Mouse (Mus musculus): Measurements from ENCODE around the gene Ttpal. TPM values are rescaled to one million over a fixed set of nuclear protein-coding genes. Genes with fewer than 3 reads are reported as not detected.

Ttpal gene
- polyA plus RNA-seq, 1 experiment from 2014 or later = 18.6 TPM

DNA sequence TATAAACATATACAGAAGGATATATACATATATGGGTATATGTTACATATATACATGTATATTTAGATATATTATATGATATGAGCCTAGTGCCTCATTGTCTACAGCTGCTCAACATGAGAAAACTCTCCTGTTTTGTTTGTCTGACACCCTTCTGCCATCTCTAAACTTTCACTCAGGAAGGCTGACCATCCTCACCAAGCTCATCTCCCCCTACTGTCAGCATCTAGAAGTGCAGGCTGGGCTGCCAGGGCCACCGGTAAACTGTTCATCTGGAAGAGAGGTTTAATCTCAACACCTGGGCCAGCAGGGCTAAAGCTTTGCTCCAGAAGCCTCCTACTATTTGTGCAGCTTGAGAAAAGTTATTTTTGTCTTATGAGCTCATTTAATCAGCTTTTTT lies 2.9 kb upstream of the Ttpal start:
- WGBS = 3% methylated on average over 1 of the region's 1 CpGs
- Histone ChIP-seq H3K36me3 (ENCODE audit: control insufficient read depth, insufficient read depth) (no peaks in the 10 kb centered on the region), H3K4me3 (ENCODE audit: low read length) (no peak overlapping the region), H3K27ac (ENCODE audit: low read length) (no peak overlapping the region), H3K4me1 (ENCODE audit: control insufficient read depth, insufficient read depth, low read length) (peaks cover 20% of the 10 kb centered on the region), H3K9ac (ENCODE audit: low read length) (no peak overlapping the region), H3K9me3 (replicated peaks; ENCODE audit: control insufficient read depth, low read length) (no peaks in the 10 kb centered on the region), H3K4me2 (ENCODE audit: low read depth, low read length) (no peak overlapping the region), H3K27me3 (ENCODE audit: control insufficient read depth, insufficient read depth, low read length) (no peaks in the 10 kb centered on the region)
- ATAC-seq (replicated peaks; ENCODE audit: extremely low read depth, insufficient read depth, low FRiP score) = no peak

DNA sequence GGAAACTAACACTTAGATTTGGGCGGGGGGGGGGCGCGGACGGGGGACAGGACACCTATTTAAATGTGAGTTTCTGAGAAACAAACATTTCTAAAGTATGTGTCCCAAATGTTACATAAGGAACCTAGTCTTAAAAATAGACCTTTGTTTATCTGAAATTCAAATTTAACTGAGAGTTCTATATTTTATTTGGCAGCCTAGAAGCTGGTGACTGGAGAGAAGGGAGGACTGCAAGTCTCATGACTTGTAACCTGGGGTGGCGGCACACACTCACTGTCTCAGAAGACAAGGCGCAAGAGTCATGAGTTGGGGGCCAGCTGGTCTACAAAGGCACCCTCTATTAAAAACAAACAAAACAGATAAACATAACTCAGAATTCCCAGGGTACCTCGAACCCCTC lies 1.0 kb upstream of the Ttpal start:
- H3K27me3 ChIP-seq (ENCODE audit: control insufficient read depth, insufficient read depth, low read length) = no peaks in the 10 kb centered on the region
- H3K4me2 ChIP-seq (ENCODE audit: low read depth, low read length) = no peak overlapping the region
- H3K9me3 ChIP-seq (replicated peaks; ENCODE audit: control insufficient read depth, low read length) = no peaks in the 10 kb centered on the region
- no peaks in the 10 kb centered on the region for H3K36me3 ChIP-seq (ENCODE audit: control insufficient read depth, insufficient read depth)
- no peak for ATAC-seq (replicated peaks; ENCODE audit: extremely low read depth, insufficient read depth, low FRiP score)
- H3K27ac ChIP-seq (ENCODE audit: low read length) = no peak overlapping the region
- no peak overlapping the region for H3K9ac ChIP-seq (ENCODE audit: low read length)
- H3K4me1 ChIP-seq (ENCODE audit: control insufficient read depth, insufficient read depth, low read length) = peaks cover 20% of the 10 kb centered on the region
- no peak overlapping the region for H3K4me3 ChIP-seq (ENCODE audit: low read length)
- WGBS = 79% methylated on average over 7 of the region's 7 CpGs

- no peak for ATAC-seq (replicated peaks; ENCODE audit: extremely low read depth, insufficient read depth, low FRiP score)
- no peak overlapping the region for H3K27ac ChIP-seq (ENCODE audit: low read length)
- no peaks in the 10 kb centered on the region for H3K9me3 ChIP-seq (replicated peaks; ENCODE audit: control insufficient read depth, low read length)
- WGBS = 70% methylated on average over 7 of the region's 7 CpGs
- H3K4me2 ChIP-seq (ENCODE audit: low read depth, low read length) = peak overlapping the region; percentile 94
- peaks cover 15% of the 10 kb centered on the region for H3K4me1 ChIP-seq (ENCODE audit: control insufficient read depth, insufficient read depth, low read length)
- peak overlapping the region; percentile 98 for H3K9ac ChIP-seq (ENCODE audit: low read length)
- H3K27me3 ChIP-seq (ENCODE audit: control insufficient read depth, insufficient read depth, low read length) = no peaks in the 10 kb centered on the region
- peak overlapping the region; percentile 94 for H3K4me3 ChIP-seq (ENCODE audit: low read length)
- no peaks in the 10 kb centered on the region for H3K36me3 ChIP-seq (ENCODE audit: control insufficient read depth, insufficient read depth)
Measured at GRCm38 (mm10) chr2:163601712-163602100, 408 bp upstream of the Ttpal start.

DNA sequence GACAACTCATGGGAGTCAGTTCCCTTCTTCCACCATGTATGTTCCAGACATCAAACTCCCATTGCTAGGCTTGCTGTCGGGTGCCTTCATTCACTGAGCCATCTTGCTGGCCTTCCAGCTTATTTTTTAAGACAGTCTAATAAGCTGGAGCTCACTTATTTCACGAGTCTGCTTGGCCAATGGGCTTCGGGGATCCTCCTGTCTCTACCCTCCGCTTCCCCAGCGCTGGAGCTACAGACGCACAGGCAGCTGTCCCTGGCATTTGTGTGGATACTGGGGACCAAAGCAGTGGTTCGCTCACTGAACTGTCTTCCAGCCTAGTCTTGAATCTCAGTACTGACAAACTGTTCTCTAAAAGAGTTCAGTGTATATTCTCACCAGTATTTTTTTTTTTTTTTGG lies 4.0 kb downstream of the Ttpal start:
- no peaks in the 10 kb centered on the region for H3K9me3 ChIP-seq (replicated peaks; ENCODE audit: control insufficient read depth, low read length)
- H3K36me3 ChIP-seq (ENCODE audit: control insufficient read depth, insufficient read depth) = no peaks in the 10 kb centered on the region; the same call in 1 of the 2 replicates
- H3K4me3 ChIP-seq (ENCODE audit: low read length) = no peak overlapping the region
- H3K27me3 ChIP-seq (ENCODE audit: control insufficient read depth, insufficient read depth, low read length) = no peaks in the 10 kb centered on the region
- H3K4me2 ChIP-seq (ENCODE audit: low read depth, low read length) = no peak overlapping the region
- no peak overlapping the region for H3K27ac ChIP-seq (ENCODE audit: low read length)
- no peak overlapping the region for H3K9ac ChIP-seq (ENCODE audit: low read length)
- peaks cover 12% of the 10 kb centered on the region for H3K4me1 ChIP-seq (ENCODE audit: control insufficient read depth, insufficient read depth, low read length)
- WGBS = 84% methylated on average over 7 of the region's 7 CpGs
- no peak for ATAC-seq (replicated peaks; ENCODE audit: extremely low read depth, insufficient read depth, low FRiP score)

GRCm38 (mm10) chr2:163608008-163608407 lies 5.9 kb downstream of the Ttpal start:
- Histone ChIP-seq H3K9ac (ENCODE audit: low read length) (no peak overlapping the region), H3K27ac (ENCODE audit: low read length) (no peak overlapping the region), H3K4me1 (ENCODE audit: control insufficient read depth, insufficient read depth, low read length) (peaks cover 3% of the 10 kb centered on the region; the same call in 1 of the 2 replicates), H3K27me3 (ENCODE audit: control insufficient read depth, insufficient read depth, low read length) (no peaks in the 10 kb centered on the region), H3K36me3 (ENCODE audit: control insufficient read depth, insufficient read depth) (peaks cover 6% of the 10 kb centered on the region), H3K9me3 (replicated peaks; ENCODE audit: control insufficient read depth, low read length) (no peaks in the 10 kb centered on the region), H3K4me3 (ENCODE audit: low read length) (no peak overlapping the region), H3K4me2 (ENCODE audit: low read depth, low read length) (no peak overlapping the region)
- WGBS = 66% methylated on average over 7 of the region's 7 CpGs
- no peak for ATAC-seq (replicated peaks; ENCODE audit: extremely low read depth, insufficient read depth, low FRiP score)

DNA sequence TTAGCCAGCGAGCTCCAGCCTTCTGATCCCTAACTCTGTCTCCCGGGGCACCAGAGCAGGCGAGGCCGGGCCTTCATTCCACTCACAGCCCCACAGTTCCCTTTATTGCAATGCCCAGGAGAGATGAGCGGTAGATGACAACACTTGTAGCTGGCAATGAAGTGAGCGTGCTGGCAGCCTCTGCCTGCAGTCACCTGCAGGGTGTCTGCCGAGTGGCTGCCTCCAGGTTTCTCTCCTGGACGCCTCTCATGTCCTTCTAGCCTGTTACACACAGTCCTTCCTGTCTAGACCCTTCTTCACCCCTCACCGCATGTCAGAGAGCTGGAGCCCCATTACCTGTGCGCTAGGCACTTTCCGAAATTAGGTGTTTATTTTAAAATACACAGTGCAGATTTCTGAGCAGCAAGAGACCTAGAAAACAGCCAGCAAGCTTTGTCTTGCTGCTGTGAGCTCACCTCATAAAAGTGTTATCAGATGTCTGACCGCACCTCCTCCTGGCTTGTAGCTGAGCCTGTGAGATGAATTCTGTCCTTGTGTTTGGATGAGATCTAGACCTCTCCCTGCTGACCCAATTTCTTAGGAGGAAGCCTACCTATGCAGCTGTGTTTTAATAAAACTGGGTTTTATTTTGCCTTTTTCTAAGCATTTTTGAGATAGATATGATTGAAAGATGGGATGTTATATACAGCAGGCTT lies 7.3 kb downstream of the Ttpal start:
- Histone ChIP-seq H3K4me1 (ENCODE audit: control insufficient read depth, insufficient read depth, low read length) (no peaks in the 10 kb centered on the region), H3K4me3 (ENCODE audit: low read length) (no peak overlapping the region), H3K27me3 (ENCODE audit: control insufficient read depth, insufficient read depth, low read length) (no peaks in the 10 kb centered on the region), H3K9ac (ENCODE audit: low read length) (no peak overlapping the region), H3K9me3 (replicated peaks; ENCODE audit: control insufficient read depth, low read length) (0 out of 2 replicates have a peak, but pooled peaks cover 4% of the 10 kb centered on the region), H3K27ac (ENCODE audit: low read length) (no peak overlapping the region), H3K4me2 (ENCODE audit: low read depth, low read length) (no peak overlapping the region), H3K36me3 (ENCODE audit: control insufficient read depth, insufficient read depth) (peaks cover 17% of the 10 kb centered on the region)
- no peak for ATAC-seq (replicated peaks; ENCODE audit: extremely low read depth, insufficient read depth, low FRiP score)
- WGBS = 82% methylated on average over 12 of the region's 12 CpGs

GRCm38 (mm10) chr2:163611176-163611575 lies 9.1 kb downstream of the Ttpal start:
- H3K9ac ChIP-seq (ENCODE audit: low read length) = no peak overlapping the region
- no peak overlapping the region for H3K4me3 ChIP-seq (ENCODE audit: low read length)
- H3K27me3 ChIP-seq (ENCODE audit: control insufficient read depth, insufficient read depth, low read length) = no peaks in the 10 kb centered on the region
- H3K4me2 ChIP-seq (ENCODE audit: low read depth, low read length) = no peak overlapping the region
- peaks cover 27% of the 10 kb centered on the region for H3K36me3 ChIP-seq (ENCODE audit: control insufficient read depth, insufficient read depth)
- 76% methylated on average over 9 of the region's 9 CpGs for WGBS
- H3K27ac ChIP-seq (ENCODE audit: low read length) = no peak overlapping the region
- H3K9me3 ChIP-seq (replicated peaks; ENCODE audit: control insufficient read depth, low read length) = 0 out of 2 replicates have a peak, but pooled peaks cover 4% of the 10 kb centered on the region
- no peak for ATAC-seq (replicated peaks; ENCODE audit: extremely low read depth, insufficient read depth, low FRiP score)
- H3K4me1 ChIP-seq (ENCODE audit: control insufficient read depth, insufficient read depth, low read length) = no peaks in the 10 kb centered on the region

DNA sequence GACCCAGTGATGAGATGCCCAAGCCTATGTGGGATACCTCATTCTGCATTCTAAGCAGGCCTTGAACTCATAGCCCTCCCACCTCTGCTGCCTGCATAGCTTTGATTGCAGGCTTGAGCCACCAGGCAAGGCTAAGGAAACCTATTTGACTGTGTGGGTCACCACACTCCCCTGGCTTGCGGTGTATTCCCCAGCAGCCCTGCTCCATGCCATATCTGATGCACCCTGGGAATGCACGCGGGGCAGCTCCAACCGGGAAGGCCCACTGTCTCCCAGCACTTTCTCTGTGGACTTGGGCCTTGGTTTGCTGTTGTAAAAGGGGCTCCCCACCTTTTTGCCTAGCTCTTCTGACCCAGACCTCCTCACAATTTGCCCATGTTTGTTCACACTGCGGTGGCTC lies 11.1 kb downstream of the Ttpal start:
- Histone ChIP-seq H3K36me3 (ENCODE audit: control insufficient read depth, insufficient read depth) (peaks cover 31% of the 10 kb centered on the region), H3K9ac (ENCODE audit: low read length) (no peak overlapping the region), H3K4me3 (ENCODE audit: low read length) (no peak overlapping the region), H3K27me3 (ENCODE audit: control insufficient read depth, insufficient read depth, low read length) (no peaks in the 10 kb centered on the region), H3K4me1 (ENCODE audit: control insufficient read depth, insufficient read depth, low read length) (no peaks in the 10 kb centered on the region), H3K27ac (ENCODE audit: low read length) (no peak overlapping the region), H3K4me2 (ENCODE audit: low read depth, low read length) (no peak overlapping the region), H3K9me3 (replicated peaks; ENCODE audit: control insufficient read depth, low read length) (0 out of 2 replicates have a peak, but pooled peaks cover 4% of the 10 kb centered on the region)
- no peak for ATAC-seq (replicated peaks; ENCODE audit: extremely low read depth, insufficient read depth, low FRiP score)
- WGBS = 92% methylated on average over 5 of the region's 5 CpGs

GRCm38 (mm10) chr2:163613990-163614389 lies 11.9 kb downstream of the Ttpal start:
- 0 out of 2 replicates have a peak, but pooled peaks cover 4% of the 10 kb centered on the region for H3K9me3 ChIP-seq (replicated peaks; ENCODE audit: control insufficient read depth, low read length)
- ATAC-seq (replicated peaks; ENCODE audit: extremely low read depth, insufficient read depth, low FRiP score) = no peak
- no peak overlapping the region for H3K4me3 ChIP-seq (ENCODE audit: low read length)
- H3K27me3 ChIP-seq (ENCODE audit: control insufficient read depth, insufficient read depth, low read length) = no peaks in the 10 kb centered on the region
- H3K27ac ChIP-seq (ENCODE audit: low read length) = no peak overlapping the region
- no peaks in the 10 kb centered on the region for H3K4me1 ChIP-seq (ENCODE audit: control insufficient read depth, insufficient read depth, low read length)
- H3K36me3 ChIP-seq (ENCODE audit: control insufficient read depth, insufficient read depth) = peaks cover 37% of the 10 kb centered on the region
- H3K9ac ChIP-seq (ENCODE audit: low read length) = no peak overlapping the region
- H3K4me2 ChIP-seq (ENCODE audit: low read depth, low read length) = no peak overlapping the region
- 94% methylated on average over 4 of the region's 4 CpGs for WGBS
